Mouse (Mus musculus) CH12.LX (cell line): ENCODE data around the gene Dtl.

Experiments
- BHLHE40 ChIP-seq: IDR thresholded peaks from 2 replicates; pipeline ENCODE4 v1.6.1; 2011; ENCODE audit warnings: mild to moderate bottlenecking, low read depth, low read length, improper control_type of control experiment
- CTCF ChIP-seq, 2 experiments: IDR thresholded peaks in 1 of 2; conservative IDR thresholded peaks in 1 of 2; 2 replicates each; pipeline ENCODE4 v1.5.1; 2011 to 2012; ENCODE audit warnings: low read depth in 2 of 2, low read length in 2 of 2, improper control_type of control experiment in 1 of 2, inconsistent platforms in 1 of 2, mild to moderate bottlenecking in 1 of 2, moderate library complexity in 1 of 2
- EP300 ChIP-seq: IDR thresholded peaks from 2 replicates; pipeline ENCODE4 v1.6.1; 2011; ENCODE audit warnings: low read length, improper control_type of control experiment
- GABPA ChIP-seq: IDR thresholded peaks from 2 replicates; pipeline ENCODE4 v1.6.1; 2012; ENCODE audit warnings: low read depth, low read length, improper control_type of control experiment, inconsistent platforms; ENCODE audit not compliant: insufficient replicate concordance
- IRF4 ChIP-seq: IDR thresholded peaks from 2 replicates; pipeline ENCODE4 v1.6.1; 2014; ENCODE audit warnings: low read depth, mild to moderate bottlenecking, inconsistent platforms, low read length, improper control_type of control experiment
- KAT2A ChIP-seq: IDR thresholded peaks from 2 replicates; pipeline ENCODE4 v1.6.1; 2012; ENCODE audit warnings: low read length, improper control_type of control experiment, inconsistent platforms; ENCODE audit not compliant: insufficient replicate concordance
- MAFK ChIP-seq: IDR thresholded peaks from 2 replicates; pipeline ENCODE4 v1.6.1; 2011; ENCODE audit warnings: low read length, improper control_type of control experiment; ENCODE audit not compliant: insufficient replicate concordance
- MAX ChIP-seq: IDR thresholded peaks from 2 replicates; pipeline ENCODE4 v1.6.1; 2011; ENCODE audit warnings: low read length, improper control_type of control experiment
- NELFE ChIP-seq: IDR thresholded peaks from 2 replicates; pipeline ENCODE4 v1.6.1; 2011; ENCODE audit warnings: low read depth, low read length, improper control_type of control experiment
- POLR2A ChIP-seq: IDR thresholded peaks from 2 replicates; pipeline ENCODE4 v1.6.1; 2011; ENCODE audit warnings: low read depth, mild to moderate bottlenecking, improper control_type of control experiment, low read length
- POLR2AphosphoS2 ChIP-seq: IDR thresholded peaks from 2 replicates; pipeline ENCODE4 v1.6.1; 2011; ENCODE audit warnings: low read depth, low read length, improper control_type of control experiment
- SIN3A ChIP-seq: IDR thresholded peaks from 2 replicates; pipeline ENCODE4 v1.6.1; 2012; ENCODE audit warnings: low read length, improper control_type of control experiment, inconsistent platforms
- UBTF ChIP-seq: IDR thresholded peaks from 2 replicates; pipeline ENCODE4 v1.6.1; 2012; ENCODE audit warnings: low read depth, mild to moderate bottlenecking, inconsistent platforms, low read length, improper control_type of control experiment, moderate library complexity
- ZMIZ1 ChIP-seq: IDR thresholded peaks from 2 replicates; pipeline ENCODE4 v1.6.1; 2012; ENCODE audit warnings: low read depth, mild to moderate bottlenecking, inconsistent platforms, low read length, improper control_type of control experiment

DNA sequence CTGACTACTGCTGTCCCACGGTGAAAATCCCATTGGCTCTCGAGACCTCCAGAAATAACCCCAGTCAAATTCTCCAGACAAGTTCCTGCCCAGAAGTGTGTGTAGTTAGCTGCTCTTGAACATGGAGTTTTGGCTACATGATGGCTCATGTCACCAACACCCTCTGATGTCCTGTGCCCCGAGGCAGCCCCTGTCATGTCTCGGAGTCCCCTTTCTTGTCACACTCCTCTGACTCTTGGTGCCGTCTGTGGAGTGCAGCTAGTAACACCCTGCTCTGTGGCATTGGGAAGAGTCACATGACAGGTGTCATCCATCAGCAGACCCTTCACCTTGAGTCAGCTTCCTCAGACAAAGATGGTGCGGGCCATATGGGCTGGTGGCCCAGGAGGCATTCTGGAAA, 49.7 kb upstream of the Dtl start:
- TF ChIP-seq ZMIZ1: no peak
- no peak for TF ChIP-seq CTCF (conservative IDR thresholded peaks at IDR 0.05 in 1 of 2, IDR thresholded peaks at IDR 0.05 in 1 of 2; ENCODE audit: low read depth in 2 of 2, low read length in 2 of 2)
- TF ChIP-seq BHLHE40: no peak
- no peak for TF ChIP-seq EP300
- no peak for TF ChIP-seq MAX
- TF ChIP-seq SIN3A: no peak
- no peak for TF ChIP-seq GABPA
- TF ChIP-seq POLR2A: no peak
- TF ChIP-seq KAT2A: no peak
- no peak for TF ChIP-seq NELFE
- TF ChIP-seq IRF4: no peak
- peak; percentile 28; the same call in 1 of the 2 replicates for TF ChIP-seq POLR2AphosphoS2
- TF ChIP-seq UBTF: no peak
- no peak for TF ChIP-seq MAFK
